ENCODE assay signal across 28 mouse cellular contexts in genomic region chr17:25065189-25065588, GRCm38 (mm10). TPM values are rescaled to one million over a fixed set of nuclear protein-coding genes. Genes with fewer than 3 reads are reported as not detected.
DNase-seq lines count a peak whose midpoint lies in the region; ATAC-seq and TF ChIP-seq lines count a peak whose summit lies in the region.
"Had no signal": no experiment of that assay in that cellular context is flagged by ENCODE, and none has a peak within 500 bp of the region (broad histone marks: within the 10 kb centered on the region; RNA-seq: fewer than 3 reads in every experiment).

No protein-coding gene starts in this region.

- peaks cover 20% of the 10 kb centered on the region for H3K4me1 ChIP-seq in heart, postnatal 0 days (ENCODE audit: control insufficient read depth, insufficient read depth)
- peaks cover 41% of the 10 kb centered on the region for H3K4me1 ChIP-seq in heart, embryonic 10.5 days
- peaks cover 16% of the 10 kb centered on the region for H3K4me1 ChIP-seq in kidney, embryonic 15.5 days
- H3K4me1 ChIP-seq: forebrain, embryonic 12.5 days; hindbrain, embryonic 12.5 days; limb, embryonic 15.5 days; midbrain, embryonic 15.5 days; neural tube, embryonic 12.5 days had no signal

- intact Hi-C loops in gastrocnemius, adult 2 months (cut with DNase I) = no loop called here
- intact Hi-C loops in left cerebral cortex, adult 2 months (cut with DNase I) = no loop called here

- H3K27ac ChIP-seq in gastrocnemius, adult 2 months = peak overlapping the region; percentile 89
- H3K27ac ChIP-seq in heart, postnatal 0 days (ENCODE audit: low read depth) = peak overlapping the region; percentile 74; the same call in 1 of the 2 replicates
- H3K27ac ChIP-seq in heart, embryonic 10.5 days = no peak overlapping the region
- H3K27ac ChIP-seq in left cerebral cortex, adult 2 months = peak overlapping the region; percentile 34; the same call in 1 of the 2 replicates
- 0 out of 2 replicates have a peak overlapping the region, but pooled peaks have one; percentile 71 for H3K27ac ChIP-seq in kidney, embryonic 15.5 days
- H3K27ac ChIP-seq: embryonic facial prominence, embryonic 13.5 days; forebrain, embryonic 12.5 days; hindbrain, embryonic 12.5 days; limb, embryonic 15.5 days; midbrain, embryonic 15.5 days; neural tube, embryonic 12.5 days had no signal

- peaks cover 6% of the 10 kb centered on the region for H3K36me3 ChIP-seq in heart, postnatal 0 days (replicated peaks; ENCODE audit: control insufficient read depth, insufficient read depth, low read length)
- peaks cover 37% of the 10 kb centered on the region for H3K36me3 ChIP-seq in heart, embryonic 10.5 days
- H3K36me3 ChIP-seq in kidney, embryonic 15.5 days = peaks cover 73% of the 10 kb centered on the region
- H3K36me3 ChIP-seq: midbrain, embryonic 15.5 days had no signal

- 70% methylated on average over 3 of the region's 3 CpGs for WGBS in heart, postnatal 0 days
- WGBS in heart, embryonic 10.5 days = 81% methylated on average over 3 of the region's 3 CpGs
- WGBS in kidney, embryonic 15.5 days = 77% methylated on average over 3 of the region's 3 CpGs

- H3K4me3 ChIP-seq in gastrocnemius, adult 2 months = peak overlapping the region; percentile 54
- no peak overlapping the region for H3K4me3 ChIP-seq in heart, postnatal 0 days (ENCODE audit: low read depth, low read length)
- no peak overlapping the region for H3K4me3 ChIP-seq in heart, embryonic 10.5 days
- no peak overlapping the region for H3K4me3 ChIP-seq in left cerebral cortex, adult 2 months
- no peak overlapping the region for H3K4me3 ChIP-seq in kidney, embryonic 15.5 days (replicated peaks)
- H3K4me3 ChIP-seq: embryonic facial prominence, embryonic 13.5 days; erythroblast, embryonic 14.5 days; forebrain, embryonic 12.5 days; hindbrain, embryonic 12.5 days; limb, embryonic 15.5 days; midbrain, embryonic 15.5 days; neural tube, embryonic 12.5 days had no signal

- H3K9ac ChIP-seq in heart, postnatal 0 days (replicated peaks; ENCODE audit: low read depth, low read length) = no peak overlapping the region
- H3K9ac ChIP-seq in kidney, embryonic 15.5 days = no peak overlapping the region
- H3K9ac ChIP-seq: embryonic facial prominence, embryonic 13.5 days; forebrain, embryonic 12.5 days; hindbrain, embryonic 12.5 days; limb, embryonic 15.5 days; lung, embryonic 14.5 days; midbrain, embryonic 15.5 days; neural tube, embryonic 12.5 days had no signal

- no peaks in the 10 kb centered on the region for H3K27me3 ChIP-seq in heart, postnatal 0 days (ENCODE audit: control insufficient read depth, insufficient read depth, low read length)
- H3K27me3 ChIP-seq in heart, embryonic 10.5 days (ENCODE audit: insufficient read depth, poor library complexity, severe bottlenecking) = no peaks in the 10 kb centered on the region
- no peaks in the 10 kb centered on the region for H3K27me3 ChIP-seq in kidney, embryonic 15.5 days
- H3K27me3 ChIP-seq: embryonic facial prominence, embryonic 13.5 days; forebrain, embryonic 12.5 days; hindbrain, embryonic 12.5 days; limb, embryonic 15.5 days; midbrain, embryonic 15.5 days; neural tube, embryonic 12.5 days had no signal

- DNase-seq in gastrocnemius, adult 2 months = no peak
- DNase-seq in gastrocnemius, adult 18-20 months (ENCODE audit: low spot score) = no peak
- no peak for DNase-seq in heart, postnatal 0 days (ENCODE audit: low spot score)
- no peak for DNase-seq in heart, embryonic 10.5 days (ENCODE audit: low spot score)
- DNase-seq in left cerebral cortex, adult 2 months (ENCODE audit: extremely low spot score in 1 of 2, low spot score in 2 of 2) = no peak
- no peak for DNase-seq in left cerebral cortex, adult 11 months (ENCODE audit: low spot score)
- DNase-seq in cerebellum, adult 18-20 months = no peak
- DNase-seq: adrenal gland, adult 8-10 months; cerebellum, adult 2 months; cerebellum, postnatal 36 days; embryo, embryonic 11 days; left cerebral cortex, postnatal 4 days; lung, embryonic 14.5 days; lung, postnatal 4 days; right cerebral cortex, postnatal 25 days; thymus, postnatal 14 days had no signal

- no peak for TF ChIP-seq EP300 in heart, postnatal 0 days (IDR thresholded peaks at IDR 0.05; ENCODE audit: low read depth)

- H3K9me3 ChIP-seq in heart, postnatal 0 days (replicated peaks; ENCODE audit: control insufficient read depth, low read length) = no peaks in the 10 kb centered on the region
- H3K9me3 ChIP-seq in heart, embryonic 10.5 days = no peaks in the 10 kb centered on the region
- H3K9me3 ChIP-seq in kidney, embryonic 15.5 days (replicated peaks) = no peaks in the 10 kb centered on the region
- H3K9me3 ChIP-seq: embryonic facial prominence, embryonic 13.5 days; forebrain, embryonic 12.5 days; hindbrain, embryonic 12.5 days; limb, embryonic 15.5 days; midbrain, embryonic 15.5 days; neural tube, embryonic 12.5 days had no signal

- no peak for TF ChIP-seq CTCF in gastrocnemius, adult 2 months (IDR thresholded peaks at IDR 0.05)
- TF ChIP-seq CTCF in heart, postnatal 0 days (IDR thresholded peaks at IDR 0.05; ENCODE audit: low read depth) = no peak
- no peak for TF ChIP-seq CTCF in left cerebral cortex, adult 2 months (IDR thresholded peaks at IDR 0.05)

- no peak for ATAC-seq in heart, postnatal 0 days (ENCODE audit: insufficient read depth, low read depth)
- no peak for ATAC-seq in kidney, embryonic 15.5 days (replicated peaks; ENCODE audit: low FRiP score)
- ATAC-seq: activated CD4-positive, CD25-positive, alpha-beta regulatory T cell, adult 4 months; midbrain, embryonic 15.5 days had no signal

- no peak overlapping the region for H3K4me2 ChIP-seq in heart, postnatal 0 days (ENCODE audit: low read depth, low read length)
- no peak overlapping the region for H3K4me2 ChIP-seq in kidney, embryonic 15.5 days
- H3K4me2 ChIP-seq: embryonic facial prominence, embryonic 13.5 days; forebrain, embryonic 12.5 days; hindbrain, embryonic 12.5 days; limb, embryonic 15.5 days; lung, embryonic 14.5 days; midbrain, embryonic 15.5 days; neural tube, embryonic 12.5 days had no signal

RNA-seq across cellular contexts. Expression of gene Tmem204, which starts 18.2 kb away (rescaled TPM):
- 10 to 100 TPM in 1 of 2 experiments, 1 to 10 TPM in 1; 8.3 to 21.5 TPM for total RNA-seq in gastrocnemius, adult 2 months (2021)
- 10 to 100 TPM; 10.8 to 18.8 TPM for total RNA-seq in gastrocnemius, adult 18-20 months (2021)
- 53.8 and 56.4 TPM in 2 replicates for total RNA-seq in heart, postnatal 0 days (2014; rRNA removed; ENCODE audit: low replicate concordance)
- polyA plus RNA-seq in heart, postnatal 0 days (2015; fragmentation: Nextera tagmentation; extraction: Ambion mirVana) = 27.2 and 27.9 TPM in 2 replicates
- 12.2 and 15.9 TPM in 2 replicates for polyA plus RNA-seq in heart, embryonic 10.5 days (2016; fragmentation: Nextera tagmentation; extraction: Ambion mirVana)
- 10 to 100 TPM in 1 of 2 experiments, 1 to 10 TPM in 1; 9.5 to 11.1 TPM for total RNA-seq in left cerebral cortex, adult 2 months (2021)
- polyA plus RNA-seq in kidney, embryonic 15.5 days (2015; fragmentation: Nextera tagmentation; extraction: Ambion mirVana) = 29.6 and 31.6 TPM in 2 replicates
- total RNA-seq: megakaryocyte-erythroid progenitor cell, adult 5-6 weeks had no signal
- polyA plus RNA-seq: erythroblast, embryonic 14.5 days had no signal

RNA-seq across cellular contexts. Expression of gene Ift140, which starts 49.3 kb away (rescaled TPM):
- 1 to 10 TPM; 2.8 to 2.9 TPM for total RNA-seq in gastrocnemius, adult 2 months (2021)
- total RNA-seq in gastrocnemius, adult 18-20 months (2021) = 1 to 10 TPM; 1.9 to 2.1 TPM
- total RNA-seq in heart, postnatal 0 days (2014; rRNA removed; ENCODE audit: low replicate concordance) = 11.7 and 13.4 TPM in 2 replicates
- 4.0 and 4.6 TPM in 2 replicates for polyA plus RNA-seq in heart, postnatal 0 days (2015; fragmentation: Nextera tagmentation; extraction: Ambion mirVana)
- 18.4 and 19.1 TPM in 2 replicates for polyA plus RNA-seq in heart, embryonic 10.5 days (2016; fragmentation: Nextera tagmentation; extraction: Ambion mirVana)
- total RNA-seq in left cerebral cortex, adult 2 months (2021) = 10 to 100 TPM; 17.9 to 21.0 TPM
- 19.2 and 27.6 TPM in 2 replicates for polyA plus RNA-seq in kidney, embryonic 15.5 days (2015; fragmentation: Nextera tagmentation; extraction: Ambion mirVana)

RNA-seq across cellular contexts. Expression of gene Cramp1l, which starts 49.6 kb away (rescaled TPM):
- 1 to 10 TPM; 6.3 to 7.1 TPM for total RNA-seq in gastrocnemius, adult 2 months (2021)
- total RNA-seq in gastrocnemius, adult 18-20 months (2021) = 1 to 10 TPM; 6.8 to 7.6 TPM
- 12.0 and 13.5 TPM in 2 replicates for total RNA-seq in heart, postnatal 0 days (2014; rRNA removed; ENCODE audit: low replicate concordance)
- 2.2 and 2.4 TPM in 2 replicates for polyA plus RNA-seq in heart, postnatal 0 days (2015; fragmentation: Nextera tagmentation; extraction: Ambion mirVana)
- 6.2 and 7.2 TPM in 2 replicates for polyA plus RNA-seq in heart, embryonic 10.5 days (2016; fragmentation: Nextera tagmentation; extraction: Ambion mirVana)
- 10 to 100 TPM; 31.9 to 33.9 TPM for total RNA-seq in left cerebral cortex, adult 2 months (2021)
- polyA plus RNA-seq in kidney, embryonic 15.5 days (2015; fragmentation: Nextera tagmentation; extraction: Ambion mirVana) = 6.6 and 8.1 TPM in 2 replicates

RNA-seq across cellular contexts. Expression of gene Telo2, which starts 50.6 kb away (rescaled TPM):
- total RNA-seq in gastrocnemius, adult 2 months (2021) = 10 to 100 TPM in 1 of 2 experiments, 1 to 10 TPM in 1; 4.5 to 11.4 TPM
- total RNA-seq in gastrocnemius, adult 18-20 months (2021) = 1 to 10 TPM; 4.0 to 6.0 TPM
- 27.9 and 31.4 TPM in 2 replicates for total RNA-seq in heart, postnatal 0 days (2014; rRNA removed; ENCODE audit: low replicate concordance)
- 13.2 and 15.3 TPM in 2 replicates for polyA plus RNA-seq in heart, postnatal 0 days (2015; fragmentation: Nextera tagmentation; extraction: Ambion mirVana)
- 35.2 and 45.2 TPM in 2 replicates for polyA plus RNA-seq in heart, embryonic 10.5 days (2016; fragmentation: Nextera tagmentation; extraction: Ambion mirVana)
- 10 to 100 TPM; 25.8 to 30.7 TPM for total RNA-seq in left cerebral cortex, adult 2 months (2021)
- polyA plus RNA-seq in kidney, embryonic 15.5 days (2015; fragmentation: Nextera tagmentation; extraction: Ambion mirVana) = 44.4 and 45.3 TPM in 2 replicates

RNA-seq across cellular contexts. Expression of gene Ptx4, which starts 55.4 kb away (rescaled TPM):
- total RNA-seq in gastrocnemius, adult 2 months (2021) = 1 to 10 TPM; 2.2 to 6.1 TPM
- 1 to 10 TPM; 1.1 to 1.5 TPM for total RNA-seq in gastrocnemius, adult 18-20 months (2021)
- 0.12 TPM in 1 of 2 replicates, not detected in the other for total RNA-seq in heart, postnatal 0 days (2014; rRNA removed; ENCODE audit: low replicate concordance)
- polyA plus RNA-seq in heart, postnatal 0 days (2015; fragmentation: Nextera tagmentation; extraction: Ambion mirVana) = 0.22 TPM in 2 replicates
- polyA plus RNA-seq in heart, embryonic 10.5 days (2016; fragmentation: Nextera tagmentation; extraction: Ambion mirVana) = 0.08 and 0.15 TPM in 2 replicates
- total RNA-seq in left cerebral cortex, adult 2 months (2021) = under 1 TPM; 0.33 to 0.63 TPM
- 0.16 and 0.24 TPM in 2 replicates for polyA plus RNA-seq in kidney, embryonic 15.5 days (2015; fragmentation: Nextera tagmentation; extraction: Ambion mirVana)
- total RNA-seq: adrenal gland, adult 8-10 months had no signal
- polyA plus RNA-seq: activated CD4-positive, CD25-positive, alpha-beta regulatory T cell, adult 4 months; cerebellum, adult 2 months; erythroblast, embryonic 14.5 days; hindbrain, embryonic 12.5 days; kidney, postnatal 0 days; lung, embryonic 14.5 days; midbrain, embryonic 15.5 days; neural tube, embryonic 12.5 days; spleen, adult 2 months had no signal
